Mouse (Mus musculus): Measurements from ENCODE around the gene Banf2.

Banf2 gene

GRCm38 (mm10) chr2:144032664-144033063 is at the start of gene Banf2:
Gene Banf2, plus strand, starts transcription at chr2:144033059.
- no peak for DNase-seq

DNA sequence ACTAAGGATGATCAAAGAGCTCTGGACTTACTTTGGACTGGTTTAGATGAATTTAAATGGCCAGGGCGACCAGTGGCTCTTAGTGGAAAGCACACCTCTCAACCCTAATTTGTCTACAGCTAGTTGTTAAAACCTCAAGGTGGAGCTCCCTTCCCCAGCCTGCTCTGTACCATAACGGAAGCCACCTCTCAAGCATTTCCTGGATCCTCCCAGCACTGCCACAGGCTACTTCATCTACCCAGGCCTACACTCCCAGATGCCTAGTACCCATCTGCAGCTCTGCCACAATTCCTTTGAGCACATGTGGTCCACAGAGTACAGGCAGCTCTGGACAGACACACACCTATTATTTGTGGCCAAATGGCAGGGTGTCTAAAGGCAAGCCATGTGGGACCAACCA is 49.4 kb upstream of the Banf2 start:
- no peak for DNase-seq

DNA sequence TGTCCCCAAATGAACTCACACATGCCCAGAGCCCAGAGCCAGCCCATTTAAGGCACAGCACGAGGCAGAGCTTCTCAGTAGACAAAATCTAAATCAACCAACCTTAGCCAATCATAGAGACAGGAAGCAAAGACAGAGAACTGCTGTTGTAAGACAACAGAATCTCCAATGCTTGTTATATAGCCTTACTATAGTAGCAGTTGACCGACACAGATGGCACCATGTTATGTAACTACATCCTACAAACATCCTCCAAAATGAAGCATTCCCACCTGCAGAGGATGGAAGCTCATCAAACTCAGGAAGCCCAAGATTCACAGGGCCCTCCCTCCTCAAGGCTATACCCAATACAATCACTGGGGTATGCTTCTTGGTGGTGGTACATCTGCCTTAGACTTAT is 45.4 kb upstream of the Banf2 start:
- DNase-seq: no peak

DNA sequence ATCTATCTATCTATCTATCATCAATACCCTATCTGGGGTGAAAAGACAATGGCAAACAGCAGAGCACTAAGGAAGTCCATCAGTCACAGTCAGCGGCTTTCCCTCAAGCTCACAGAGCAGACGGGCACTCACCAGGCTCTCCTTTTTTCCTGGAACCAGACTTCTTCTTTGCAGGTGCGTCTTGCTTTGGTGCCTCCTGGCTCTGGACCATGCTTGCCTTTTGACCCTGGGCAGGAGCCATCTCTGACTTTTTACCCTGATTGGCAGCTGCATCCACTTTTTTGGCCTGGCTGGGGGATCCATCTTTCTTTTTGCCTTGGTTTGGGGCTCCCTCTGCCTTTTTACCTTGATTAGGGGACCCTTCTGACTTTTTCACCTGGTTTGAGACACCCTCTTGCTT is 44.8 kb upstream of the Banf2 start:
- DNase-seq: no peak

- no peak for DNase-seq
These were observed 41.9 kb upstream of the Banf2 start for GRCm38 (mm10) chr2:143990997-143991396.

GRCm38 (mm10) chr2:143991964-143992672 is 40.7 kb upstream of the Banf2 start:
- DNase-seq: no peak

- no peak for DNase-seq
These were observed 39.9 kb upstream of the Banf2 start for GRCm38 (mm10) chr2:143992977-143993376.

DNA sequence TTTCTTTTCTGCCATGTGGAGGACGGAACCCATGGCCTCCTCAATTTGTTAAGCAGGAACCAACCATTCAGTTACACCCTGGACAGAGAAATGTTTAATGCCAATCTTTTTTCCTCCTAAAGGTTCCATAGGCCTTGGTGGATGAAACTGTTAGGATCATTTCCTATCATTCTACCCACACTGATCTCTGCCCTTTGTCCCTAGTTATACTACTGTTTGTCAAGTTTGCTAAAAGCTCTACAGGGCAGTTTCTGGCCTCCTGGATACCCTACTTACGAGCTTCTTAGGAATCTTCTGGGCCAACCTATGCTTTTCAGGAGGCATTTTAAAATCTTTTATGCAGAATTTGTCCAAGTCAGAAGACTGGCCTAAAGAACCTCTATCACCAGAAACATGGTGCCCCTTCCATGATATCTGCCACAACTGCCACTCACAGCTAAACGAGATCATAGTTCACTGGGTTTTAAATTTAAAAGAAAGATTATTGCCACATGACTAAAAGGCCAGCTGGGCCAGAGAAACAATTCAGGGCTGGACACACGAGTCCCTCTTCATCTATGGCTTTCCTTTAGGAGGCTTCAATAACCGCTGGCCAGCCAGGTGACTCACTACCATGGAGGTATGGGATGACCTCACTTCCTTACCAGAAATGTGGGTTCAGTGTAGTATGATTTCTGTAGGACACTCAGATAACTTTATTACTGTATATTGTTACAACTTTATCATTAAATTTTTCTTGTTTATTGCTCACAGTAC is 30.5 kb upstream of the Banf2 start:
- DNase-seq: no peak

GRCm38 (mm10) chr2:144003544-144003943 is 29.3 kb upstream of the Banf2 start:
- no peak for DNase-seq

- no peak for DNase-seq
These were observed 27.5 kb upstream of the Banf2 start for GRCm38 (mm10) chr2:144005166-144005955.

- DNase-seq: no peak
These were observed 26.2 kb upstream of the Banf2 start for GRCm38 (mm10) chr2:144006686-144007085.

DNA sequence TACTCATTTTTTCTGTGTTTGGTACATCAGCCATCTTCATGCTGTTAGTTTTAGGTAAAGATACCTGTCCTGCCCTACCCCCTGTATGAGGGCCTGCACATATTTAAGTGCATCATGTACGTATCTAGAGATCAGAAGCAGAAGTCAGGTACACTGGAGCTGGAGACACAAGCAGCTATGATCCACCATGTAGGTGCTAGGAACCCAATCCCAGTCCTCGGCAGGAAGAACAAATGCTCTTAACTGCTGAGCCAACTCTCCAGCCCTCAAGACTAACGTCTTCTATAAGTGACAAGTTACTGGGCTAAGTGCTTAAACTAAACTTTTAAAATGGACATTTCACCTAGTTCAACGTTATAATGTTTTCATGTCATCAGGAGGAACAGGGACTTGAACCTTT is 25.6 kb upstream of the Banf2 start:
- DNase-seq: no peak

- DNase-seq: no peak
These were observed 23.8 kb upstream of the Banf2 start for GRCm38 (mm10) chr2:144009081-144009480.

- peak; percentile 10 for DNase-seq
These were observed 23.1 kb upstream of the Banf2 start for GRCm38 (mm10) chr2:144009551-144010281.

DNA sequence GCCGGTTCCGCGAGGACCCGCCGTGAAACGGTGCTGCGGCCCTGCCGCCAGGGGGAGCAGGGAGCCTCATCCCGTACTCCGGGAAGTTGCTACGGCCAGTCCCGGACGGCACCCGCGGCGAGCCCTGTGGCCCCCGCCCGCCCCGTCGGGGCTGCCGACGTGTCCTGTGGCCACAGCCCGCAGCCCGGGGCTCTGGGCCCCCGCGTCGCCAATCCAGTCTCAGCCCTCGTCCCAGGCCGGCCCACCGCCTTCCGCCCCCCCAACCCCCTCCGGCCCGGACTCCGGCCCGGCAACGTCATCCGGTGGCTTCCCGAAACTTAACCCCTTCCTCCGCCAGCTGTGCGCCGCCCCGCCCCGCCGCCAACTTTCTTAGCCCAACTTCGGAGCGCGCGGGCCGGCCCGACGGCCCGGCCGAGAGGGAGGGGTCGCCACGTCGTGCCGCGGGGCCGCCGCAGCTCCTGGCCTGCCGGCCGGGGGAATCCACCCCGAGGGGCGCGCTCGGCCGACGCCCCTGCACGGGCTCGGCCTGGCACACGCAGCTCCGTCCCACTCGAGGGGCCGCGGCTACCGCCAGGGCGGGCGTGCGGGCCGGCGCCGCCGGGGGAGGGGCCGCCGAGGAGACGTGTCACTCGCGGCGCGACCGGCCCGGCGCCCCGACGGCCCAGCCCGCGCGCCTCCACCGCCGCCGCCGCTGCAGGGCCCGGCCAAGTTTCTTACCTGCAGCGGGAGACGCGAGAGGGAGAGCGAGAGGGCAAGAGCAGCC is 22.4 kb upstream of the Banf2 start:
- peak; percentile 88 for DNase-seq

- peak; percentile 99 for DNase-seq
These were observed 21.7 kb upstream of the Banf2 start, which contains the start of gene Rrbp1 for GRCm38 (mm10) chr2:144011080-144011551. Gene Rrbp1, minus strand, starts transcription at chr2:144011263.

GRCm38 (mm10) chr2:144014051-144014450 is 18.8 kb upstream of the Banf2 start:
- no peak for DNase-seq

DNA sequence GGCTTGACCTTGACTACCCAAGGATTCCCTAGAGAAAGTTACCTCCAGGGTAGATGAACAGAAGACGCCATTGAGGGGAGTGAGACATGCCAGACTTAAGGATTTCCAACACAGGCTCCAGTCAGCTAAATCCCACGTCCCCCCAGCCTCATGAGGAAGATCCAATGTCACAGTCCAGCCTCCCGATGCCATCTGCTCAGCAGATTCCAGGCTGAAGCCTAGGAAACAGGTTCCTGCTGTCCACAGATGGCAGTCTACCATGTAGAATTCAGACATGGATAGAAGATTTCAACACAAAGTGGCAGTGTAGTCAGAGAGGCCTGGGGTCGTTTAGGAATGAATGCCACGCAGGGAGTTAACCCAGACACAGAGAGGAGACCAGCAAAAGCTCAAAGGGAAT is 18.4 kb upstream of the Banf2 start:
- DNase-seq: peak; percentile 26

DNA sequence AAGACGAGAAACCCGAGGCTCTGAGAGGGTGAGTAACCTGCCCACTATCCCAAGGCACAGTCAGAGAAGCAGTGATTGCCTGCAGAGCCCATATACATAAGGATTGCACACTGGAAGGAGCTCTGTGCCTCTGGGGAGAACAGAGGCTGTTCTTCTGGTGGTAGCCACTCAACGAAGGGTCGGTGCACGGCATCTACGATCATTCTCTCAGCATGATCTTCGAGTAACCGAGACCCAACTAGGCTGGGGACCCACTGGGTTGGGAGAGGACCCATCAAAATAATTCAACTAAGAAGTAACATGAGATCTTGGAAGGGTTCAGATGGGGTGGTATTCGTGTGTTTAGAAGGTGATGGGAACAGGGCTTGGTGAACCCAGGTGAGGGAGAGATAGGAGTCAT is 17.0 kb upstream of the Banf2 start:
- DNase-seq: no peak

DNA sequence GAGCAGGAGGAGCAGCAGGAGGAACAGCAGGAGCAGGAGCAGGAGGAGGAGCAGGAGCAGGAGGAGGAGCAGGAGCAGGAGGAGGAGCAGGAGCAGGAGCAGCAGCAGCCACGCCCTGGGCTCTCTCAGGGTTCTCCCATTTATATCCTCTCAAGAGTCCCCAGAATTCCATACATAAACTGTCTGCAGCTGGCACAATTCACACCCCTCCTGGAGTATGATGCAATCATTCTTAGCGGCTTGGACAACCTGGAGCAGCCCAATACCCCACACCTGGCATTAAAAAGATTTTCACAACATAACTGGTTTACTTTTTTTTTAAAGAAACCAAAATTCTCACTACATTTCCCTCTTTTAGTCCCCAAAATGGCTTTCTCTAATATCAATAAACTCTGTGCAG is 12.9 kb upstream of the Banf2 start:
- DNase-seq: no peak

- no peak for DNase-seq
These were observed 10.4 kb upstream of the Banf2 start for GRCm38 (mm10) chr2:144022441-144022840.

DNA sequence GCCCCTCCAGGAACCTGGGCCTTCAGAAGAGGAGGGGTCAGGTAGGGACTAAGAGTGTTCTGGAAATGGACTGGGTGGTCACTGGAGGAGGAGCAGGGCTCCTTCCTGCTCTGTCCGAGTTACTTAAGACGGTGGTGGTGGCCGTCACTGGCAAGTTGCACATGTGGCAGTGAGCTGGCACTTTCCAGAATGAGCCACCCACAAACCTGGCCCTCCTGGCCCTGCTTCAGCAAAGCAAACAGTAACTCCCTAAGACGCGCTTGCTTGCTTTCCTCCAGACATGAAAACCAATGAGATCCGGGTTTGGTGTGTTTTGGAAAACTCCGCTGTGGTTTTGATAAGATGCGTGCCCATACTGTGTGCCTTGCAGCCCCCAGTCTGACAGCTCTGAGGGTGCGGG is 7.5 kb upstream of the Banf2 start:
- DNase-seq: no peak
